Mouse (Mus musculus) adipocyte (in vitro differentiated cells): Measurements from ENCODE around the gene Endog.
A peak's percentile ranks its signal among the peaks of the same experiment; 100 is the strongest.
"Not testable (repeated sequence)": the region's sequence is repeated elsewhere in the genome, so short reads cannot be mapped to it uniquely, and the experiment has no call there.

Experiments
- DNase-seq: peaks from one replicate; pipeline ENCODE4 v3.0.0-alpha.2; 2016; ENCODE audit warnings: low spot score

The Endog gene

DNA sequence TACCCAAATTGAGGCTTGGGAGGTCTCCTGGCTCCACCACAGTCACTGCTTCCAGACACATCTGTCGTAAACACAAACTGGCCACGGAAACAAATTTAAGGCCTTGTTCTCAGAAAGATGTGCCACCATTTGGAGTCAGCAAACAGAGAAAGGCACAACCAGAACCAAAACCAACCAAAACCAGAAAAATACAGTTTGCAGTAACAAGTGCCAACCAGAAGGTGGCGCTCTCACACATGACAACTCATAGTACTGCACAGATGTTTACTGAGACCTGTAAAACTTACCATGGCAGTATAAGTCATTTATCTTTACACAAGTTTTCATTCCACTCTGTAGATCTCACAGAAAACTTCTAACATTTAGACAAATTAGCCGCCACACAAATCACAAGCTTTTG is 4.6 kb upstream of the Endog start:
- peak; percentile 27 for DNase-seq

DNA sequence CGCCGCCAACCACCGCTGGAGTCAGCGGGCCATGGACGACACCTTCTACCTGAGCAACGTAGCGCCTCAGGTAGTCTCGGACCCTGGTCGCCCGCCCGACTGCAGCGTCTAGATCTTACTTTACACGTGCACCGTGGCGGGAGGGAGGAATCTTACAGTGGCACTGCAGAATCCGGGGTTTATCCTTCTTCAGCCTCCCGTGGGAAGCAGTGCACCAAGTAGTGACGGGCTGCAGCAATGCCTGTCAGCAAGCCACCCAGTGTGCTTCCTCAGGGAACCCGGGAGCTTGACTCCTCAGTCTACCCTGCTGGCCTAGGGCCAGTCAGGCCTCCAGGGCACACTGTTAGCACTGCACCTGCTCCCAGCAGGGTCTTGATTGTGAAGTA is 697 bp downstream of the Endog start:
- DNase-seq = no peak

DNA sequence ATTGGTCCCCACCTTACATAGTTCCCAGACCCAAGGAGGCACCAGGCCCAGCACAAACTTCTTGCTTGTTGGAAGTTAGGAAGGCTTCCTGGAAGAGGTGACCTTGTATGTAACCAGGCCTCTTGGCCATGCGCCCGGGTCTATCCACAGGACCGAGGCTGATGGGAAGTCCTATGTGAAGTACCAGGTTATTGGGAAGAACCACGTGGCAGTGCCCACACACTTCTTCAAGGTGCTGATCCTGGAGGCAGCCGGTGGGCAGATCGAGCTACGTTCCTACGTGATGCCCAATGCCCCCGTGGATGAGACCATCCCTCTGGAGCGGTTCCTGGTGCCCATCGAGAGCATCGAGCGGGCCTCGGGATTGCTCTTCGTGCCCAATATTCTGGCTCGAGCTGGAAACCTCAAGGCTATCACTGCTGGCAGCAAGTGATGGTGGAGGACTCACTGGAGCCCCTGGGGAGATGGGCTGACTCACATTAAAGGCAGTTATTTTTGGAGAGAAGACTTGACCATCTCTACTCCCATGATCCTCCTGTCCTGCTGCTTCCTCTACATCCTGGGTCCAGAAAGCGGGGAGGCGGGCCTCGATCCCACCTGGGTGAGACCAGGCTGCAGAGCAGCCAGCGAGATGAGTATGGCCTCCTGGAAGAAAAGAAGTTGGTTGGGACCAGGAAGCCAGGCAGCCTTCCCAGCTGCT is 2.4 kb downstream of the Endog start:
- no peak for DNase-seq

DNA sequence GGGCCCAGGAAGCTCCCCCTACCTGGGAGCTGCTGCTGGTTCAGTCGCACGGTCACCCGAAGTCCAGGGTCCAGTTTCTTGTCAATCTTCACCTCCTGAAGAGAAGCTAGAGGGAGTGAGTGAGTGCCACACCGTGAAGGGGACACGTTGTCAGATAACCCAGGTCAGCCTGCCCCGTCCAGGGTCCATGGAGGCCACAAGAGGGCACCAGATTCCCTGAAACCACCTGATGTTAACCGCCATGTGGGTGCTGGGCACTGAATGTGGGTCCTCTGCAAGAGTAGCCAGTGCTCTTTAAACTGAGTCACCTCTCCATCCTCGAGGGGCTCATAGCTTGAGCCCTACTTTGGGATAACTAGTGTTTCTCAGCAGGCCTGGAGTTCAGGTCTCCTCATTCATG is 4.6 kb downstream of the Endog start:
- DNase-seq = no peak

DNA sequence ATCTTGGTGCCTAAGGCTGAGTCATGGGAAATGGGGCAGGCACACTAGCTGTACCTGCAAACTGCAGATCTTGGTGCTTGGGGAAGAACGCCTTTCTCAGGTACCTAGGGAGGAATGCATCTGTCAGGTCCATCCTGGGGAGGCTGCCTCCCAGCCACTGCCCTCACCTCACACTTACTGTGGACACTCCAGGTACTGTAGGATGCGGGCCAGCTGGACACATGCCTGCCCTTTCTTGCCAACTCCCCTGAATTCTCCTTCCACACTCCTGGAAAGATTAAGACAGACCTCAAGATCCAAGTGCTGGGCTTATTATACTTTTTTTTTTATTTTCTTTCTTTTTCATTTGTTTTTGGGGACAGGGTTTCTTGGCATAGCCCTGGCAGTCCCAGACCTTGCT is 5.3 kb downstream of the Endog start:
- DNase-seq = no peak

DNA sequence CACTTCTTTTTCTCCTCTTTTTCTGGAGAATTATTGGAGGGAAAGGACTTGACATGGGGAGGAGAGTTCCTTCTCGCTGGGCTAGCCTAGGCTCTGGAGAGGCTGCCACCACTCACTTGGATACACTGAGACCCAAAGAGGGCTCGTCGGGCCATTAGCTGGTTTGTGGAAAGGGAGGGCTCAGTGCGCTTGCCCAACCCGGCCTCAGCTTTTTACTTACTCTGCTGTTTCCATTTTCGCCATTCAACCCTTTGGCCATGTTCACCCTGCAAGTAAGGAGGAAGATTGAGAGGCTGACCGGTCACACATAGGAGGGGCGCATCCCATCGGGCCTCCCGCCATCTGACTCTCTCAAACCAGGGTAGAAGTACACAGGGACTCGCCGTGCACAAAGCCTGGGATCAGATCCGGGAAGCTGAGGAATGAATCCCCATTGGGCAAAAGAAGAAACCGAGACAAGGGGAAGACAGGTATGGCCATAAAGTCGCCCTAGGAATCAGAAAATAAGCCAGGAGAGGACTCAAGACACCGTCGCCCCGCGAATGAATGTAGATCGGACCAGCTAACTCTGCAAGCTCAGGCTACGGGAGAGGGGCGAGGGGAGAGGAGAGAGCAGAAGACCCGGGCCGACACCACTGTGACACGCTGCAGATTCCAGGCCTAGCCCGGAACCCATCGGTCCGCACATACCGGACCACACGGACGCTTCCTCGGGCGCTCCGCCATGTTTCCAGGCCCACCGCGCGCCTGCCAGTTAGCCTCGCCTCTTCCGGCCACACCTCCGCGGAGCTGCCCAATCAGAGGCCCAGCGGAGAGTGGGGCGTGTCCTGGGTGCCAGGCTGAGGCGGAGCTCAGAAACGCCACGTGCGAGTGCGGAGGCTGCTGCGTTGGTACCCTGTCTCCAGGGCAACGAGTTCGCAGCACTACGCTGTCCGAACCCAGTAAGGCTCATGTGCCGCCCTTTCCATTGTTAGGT is 6.7 kb downstream of the Endog start, which contains the start of gene Spout1:
Spout1 (minus strand) TSS at position 760 of the 976 bp plus-strand sequence.
- DNase-seq = peak; percentile 94

DNA sequence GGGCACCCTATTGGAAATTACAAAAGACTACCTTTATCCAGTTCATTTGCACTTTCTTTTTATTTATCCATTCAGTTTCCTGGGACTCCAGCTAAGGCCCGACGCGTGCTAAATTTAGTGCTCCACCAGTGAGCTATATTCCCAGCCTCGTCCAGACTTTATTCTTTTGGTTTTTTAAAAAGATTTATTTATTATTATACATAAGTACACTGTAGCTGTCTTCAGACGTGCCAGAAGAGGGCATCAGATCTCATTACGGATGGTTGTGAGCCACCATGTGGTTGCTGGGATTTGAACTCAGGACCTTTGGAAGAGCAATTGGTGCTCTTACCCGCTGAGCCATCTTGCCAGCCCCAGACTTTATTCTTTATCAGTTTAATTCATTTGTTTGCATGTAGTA is 7.4 kb downstream of the Endog start:
- not testable (repeated sequence) for DNase-seq

DNA sequence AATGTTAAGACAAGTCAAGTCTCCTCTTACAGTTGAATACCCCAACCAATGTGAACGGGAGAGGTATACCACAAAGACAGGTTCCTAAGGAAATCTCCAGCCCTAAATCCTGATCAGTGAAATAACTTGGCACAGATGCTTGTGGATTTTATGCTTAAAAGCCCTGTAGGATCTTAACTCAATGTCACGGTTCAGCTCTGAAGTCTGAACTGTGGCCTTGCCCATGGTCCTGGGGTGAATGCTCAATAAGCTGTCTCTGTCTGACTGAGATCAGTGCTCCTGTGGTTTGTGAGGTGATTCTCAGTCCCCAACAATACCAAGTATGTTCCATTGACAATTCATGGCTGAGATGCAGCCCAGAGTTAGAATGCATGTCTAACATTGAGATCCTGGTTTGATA is 11.1 kb downstream of the Endog start:
- DNase-seq = no peak

DNA sequence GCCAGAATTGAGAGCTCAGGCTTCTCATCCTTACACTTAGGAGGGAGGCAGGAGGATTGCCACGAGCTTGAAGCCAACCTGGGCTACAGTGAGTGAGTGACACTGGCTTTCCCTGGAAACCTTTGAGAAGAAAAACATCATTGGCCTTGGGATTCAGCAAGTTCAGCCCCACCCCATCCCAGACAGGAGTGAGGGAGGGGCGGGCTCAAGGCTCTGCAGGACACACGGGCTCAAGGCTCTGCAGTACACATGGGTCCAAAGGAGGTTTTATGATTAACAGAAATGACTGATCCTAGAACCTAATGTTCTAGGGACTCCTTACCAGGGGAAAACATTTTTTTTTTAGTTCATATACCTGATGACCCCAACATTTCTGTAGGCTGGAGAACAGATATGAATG is 12.4 kb downstream of the Endog start:
- no peak for DNase-seq

DNA sequence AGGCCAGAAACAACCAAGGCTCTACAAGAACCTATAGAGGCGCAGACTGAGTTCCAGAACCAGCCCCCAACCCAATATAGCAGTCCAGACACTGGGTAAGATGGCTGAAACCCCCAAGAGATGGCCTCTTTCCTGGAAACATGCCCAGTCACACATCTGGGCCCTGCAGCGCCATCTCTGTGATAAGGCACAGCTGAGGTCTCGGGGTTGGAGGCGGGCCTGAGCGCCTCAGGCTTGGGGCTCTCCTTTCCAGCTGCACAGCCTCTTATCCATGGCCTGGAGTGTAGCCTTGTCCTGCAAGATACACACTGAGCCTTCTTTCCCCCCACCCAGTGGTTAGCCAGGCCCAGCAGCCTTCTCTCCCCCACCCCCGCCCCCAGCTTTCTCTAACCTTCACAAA is 14.0 kb downstream of the Endog start:
- DNase-seq = no peak

DNA sequence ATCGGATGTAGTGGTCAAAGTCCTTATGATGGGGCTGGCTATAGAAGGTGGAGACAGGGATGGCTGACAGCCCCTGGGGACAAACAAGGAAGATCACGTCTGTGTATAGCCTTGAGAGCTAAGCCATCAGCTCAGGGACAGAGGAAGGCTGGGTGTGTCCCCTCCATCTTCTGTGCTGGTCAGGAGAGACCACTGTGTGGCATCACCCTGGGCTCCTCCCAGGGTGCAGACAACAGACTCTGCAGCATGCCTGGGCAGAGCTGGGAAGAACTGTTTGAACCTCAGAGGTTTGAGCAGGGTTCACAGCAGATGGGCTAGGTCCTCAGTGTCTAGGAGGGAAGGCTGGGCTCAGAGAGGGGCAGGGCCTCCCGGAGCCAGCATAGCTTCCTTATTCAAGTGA is 14.4 kb downstream of the Endog start:
- DNase-seq = no peak

DNA sequence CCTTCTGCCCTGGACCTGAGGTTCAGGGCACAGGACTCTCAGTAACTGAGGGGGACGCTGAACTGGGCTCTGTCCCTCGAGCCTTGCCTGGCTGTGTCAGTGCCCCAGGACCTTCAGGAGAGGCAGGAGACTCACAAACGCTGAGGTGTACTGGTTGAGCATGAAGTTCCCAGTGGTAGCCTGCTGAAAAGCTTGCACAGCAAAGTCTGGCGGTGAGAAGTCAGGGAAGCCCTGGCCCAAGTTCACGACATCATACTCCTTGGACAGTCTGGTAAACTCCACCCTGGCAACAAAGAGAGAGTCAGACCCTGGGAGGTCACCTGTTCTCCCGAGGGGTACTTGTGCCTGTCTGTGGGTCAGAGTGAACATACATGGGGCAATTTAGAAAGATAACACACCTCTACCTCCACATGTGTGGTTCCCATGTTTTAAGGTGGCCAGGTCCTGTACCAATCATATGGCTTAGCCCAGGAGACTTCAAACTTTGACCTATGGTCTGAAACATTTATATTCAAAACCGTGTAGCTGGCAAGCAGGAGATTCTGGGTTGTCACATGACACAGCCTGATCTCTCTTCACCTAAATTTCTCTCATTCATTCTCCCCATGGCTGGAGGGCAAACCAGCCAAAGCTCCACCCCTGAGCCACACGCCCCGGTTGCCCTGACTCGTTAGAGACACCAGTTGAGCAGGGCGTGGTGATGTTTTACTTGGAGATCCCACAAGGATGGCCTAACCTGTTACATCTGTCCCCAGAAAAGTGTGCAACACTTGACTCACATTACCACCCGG is 20.7 kb downstream of the Endog start:
- peak; percentile 17 for DNase-seq

DNA sequence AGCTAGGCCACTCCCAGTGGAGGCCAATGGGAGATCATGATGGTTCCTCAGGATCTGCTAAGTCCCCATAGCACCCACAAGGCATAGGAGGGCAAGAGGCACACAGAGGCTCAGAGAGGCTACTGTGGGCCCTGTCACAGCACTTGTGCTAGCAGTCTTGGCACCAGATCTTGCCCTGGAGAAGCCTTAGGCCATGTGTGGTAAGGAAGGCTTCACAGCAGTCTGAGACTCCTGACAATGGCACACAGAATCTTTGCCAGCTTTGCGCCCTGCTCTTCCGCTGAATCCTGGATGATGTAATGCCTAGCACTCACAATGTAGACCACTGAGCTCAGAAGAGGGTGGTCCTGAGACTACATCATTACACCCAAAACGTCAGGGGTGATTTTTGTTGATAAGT is 23.4 kb downstream of the Endog start:
- peak; percentile 68 for DNase-seq

DNA sequence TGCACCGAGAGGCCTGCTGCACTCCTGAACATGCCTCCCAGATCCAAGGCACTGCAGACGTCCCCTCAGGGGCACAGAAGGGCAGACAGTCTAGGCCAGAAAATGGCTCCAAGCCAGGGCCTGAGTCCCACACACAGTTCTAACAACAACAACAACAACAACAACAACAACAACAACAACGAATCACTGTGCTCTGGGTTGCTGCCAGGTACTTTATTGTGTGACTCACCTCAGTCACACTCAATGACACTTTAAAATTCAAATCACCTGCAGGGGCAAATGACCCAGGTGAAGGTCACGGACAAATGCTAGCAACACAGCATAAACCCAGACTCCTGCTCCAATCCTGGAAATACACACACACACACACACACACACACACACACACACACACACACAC is 26.7 kb downstream of the Endog start:
- DNase-seq = no peak

DNA sequence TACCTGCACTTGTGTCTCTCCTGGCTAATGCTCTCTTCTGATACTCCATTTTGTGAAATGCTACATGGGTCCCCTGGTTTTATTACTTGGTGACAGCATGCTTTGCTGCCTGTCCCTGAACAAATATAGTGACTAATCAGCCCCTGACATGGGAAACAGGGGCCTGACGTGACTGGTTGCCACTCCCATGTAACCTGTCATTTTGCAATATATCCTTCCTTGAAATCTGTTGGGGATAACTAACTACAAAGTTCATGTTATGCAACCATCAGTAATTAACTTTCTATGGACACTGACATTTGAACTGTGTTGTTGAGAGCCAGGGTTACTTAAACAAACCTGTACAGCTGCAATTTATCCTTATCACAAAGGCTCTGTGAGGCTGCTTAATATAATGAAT is 28.7 kb downstream of the Endog start:
- DNase-seq = peak; percentile 12

DNA sequence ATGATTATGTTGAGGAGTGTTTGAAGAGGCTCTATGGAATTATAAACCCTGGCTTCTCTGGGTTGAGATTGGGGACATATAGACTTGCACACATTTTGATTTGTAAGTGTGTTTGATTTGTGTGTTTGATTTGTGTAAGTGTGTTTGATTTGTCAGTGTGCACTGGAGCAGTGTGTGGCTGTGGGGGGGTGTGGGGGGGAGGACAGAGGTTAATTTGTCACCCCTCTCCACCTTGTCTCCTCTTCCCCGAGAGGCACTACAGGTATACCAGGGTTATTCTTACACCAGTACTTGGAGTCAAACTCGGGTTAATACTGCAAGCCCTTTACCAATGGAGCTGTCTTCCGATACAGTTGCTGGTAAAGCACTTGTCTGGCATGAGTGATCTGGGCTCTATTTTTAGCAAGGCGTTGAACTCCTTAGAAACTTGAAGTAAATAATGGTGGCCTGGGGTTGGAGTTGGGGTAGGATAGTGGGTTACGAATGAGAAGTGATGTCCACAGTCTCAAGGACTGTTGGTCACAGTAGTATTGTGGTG is 29.2 kb downstream of the Endog start:
- DNase-seq = no peak

DNA sequence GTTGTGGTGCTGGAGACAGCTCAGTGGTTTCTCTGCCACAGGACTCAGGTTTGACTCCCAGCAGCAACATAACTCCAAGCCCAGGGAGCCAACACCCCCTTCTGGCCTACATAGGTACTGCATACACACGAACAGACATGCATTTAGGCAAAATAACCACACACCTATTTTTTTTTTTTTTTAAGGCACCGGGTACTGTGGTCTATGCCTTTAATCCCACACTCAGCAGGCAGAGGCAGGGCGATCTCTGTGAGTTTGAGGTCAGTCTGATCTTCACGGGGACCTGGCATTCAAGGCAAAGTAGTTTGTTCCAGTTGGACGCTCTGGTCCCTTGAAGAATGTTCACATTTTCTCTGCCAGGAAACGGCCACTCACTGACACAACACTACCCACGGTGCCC is 32.1 kb downstream of the Endog start:
- DNase-seq = peak; percentile 32

DNA sequence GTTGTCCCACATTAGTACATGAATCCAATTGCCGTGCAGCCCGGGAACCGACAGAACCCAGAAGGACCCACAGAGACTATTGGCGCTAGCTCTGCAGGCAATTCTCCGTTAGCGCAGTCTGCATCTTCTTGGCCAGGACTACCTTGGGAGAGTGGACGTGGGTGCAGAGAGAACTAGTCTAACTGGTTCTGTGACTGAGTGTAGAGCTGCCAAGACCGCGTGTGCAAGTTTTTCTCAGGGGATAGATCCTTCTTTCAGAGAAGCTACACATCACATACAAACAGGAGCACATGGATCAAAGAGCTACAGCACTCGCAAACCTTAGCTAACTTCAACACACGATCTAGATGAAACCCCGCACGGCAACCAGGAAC is 33.9 kb downstream of the Endog start:
- DNase-seq = no peak

DNA sequence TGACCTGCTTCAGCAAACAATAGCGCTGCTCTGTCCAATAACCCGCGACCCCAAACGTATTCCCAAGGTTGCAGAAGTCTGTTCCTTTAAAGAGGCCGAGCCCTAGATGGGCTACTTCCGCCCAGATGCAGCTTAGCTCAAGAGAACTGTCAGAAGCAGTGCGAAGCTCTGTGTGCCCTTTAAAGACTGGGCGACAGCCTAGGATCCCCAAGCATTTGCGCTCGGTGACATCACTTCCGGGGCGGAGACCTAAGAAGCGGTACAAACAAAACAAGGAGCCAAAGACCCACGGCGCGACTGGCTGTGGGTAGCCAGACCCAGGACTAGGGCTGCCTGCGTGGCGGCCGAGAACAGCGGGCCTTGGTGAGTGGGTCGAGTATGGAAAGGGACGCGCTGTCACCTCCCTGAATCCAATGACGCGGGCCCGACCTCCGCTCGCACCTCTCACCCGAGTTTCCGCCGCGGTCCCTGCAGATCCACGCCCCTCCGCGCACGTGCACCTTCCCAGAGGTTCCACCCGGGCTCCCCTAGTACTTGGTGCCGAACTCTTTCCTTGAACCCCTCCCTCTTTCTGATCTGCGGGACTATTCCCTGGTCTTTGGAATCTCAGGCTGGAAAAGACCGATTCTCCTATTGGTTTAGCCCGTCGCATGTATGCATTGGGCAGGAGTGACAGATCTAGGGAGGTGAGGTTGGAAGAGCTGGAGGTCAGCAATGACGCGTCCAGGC is 34.5 kb downstream of the Endog start, which contains the start of gene Kyat1:
Kyat1 (minus strand) TSS at position 219 of the 729 bp plus-strand sequence.
- peak; percentile 95 for DNase-seq

DNA sequence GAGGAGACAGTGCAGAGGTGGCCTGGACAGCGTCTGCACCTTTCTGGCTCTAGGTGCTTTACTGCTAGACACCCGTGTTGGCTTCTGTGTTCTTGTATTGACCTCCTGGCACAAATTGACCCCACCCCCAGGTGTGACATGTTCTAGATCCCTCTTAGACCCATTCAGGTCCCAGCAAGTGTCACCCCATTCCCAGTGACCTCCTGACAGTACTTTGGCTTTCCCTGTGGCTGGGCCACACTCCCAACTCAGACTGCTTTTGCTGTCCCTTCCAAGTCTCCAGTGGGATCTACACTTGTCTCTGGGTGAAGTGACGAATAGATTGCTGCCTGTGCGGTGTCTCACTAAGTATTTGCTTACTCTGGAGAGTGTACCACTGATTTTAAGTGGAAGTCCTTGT is 36.1 kb downstream of the Endog start:
- DNase-seq = no peak

DNA sequence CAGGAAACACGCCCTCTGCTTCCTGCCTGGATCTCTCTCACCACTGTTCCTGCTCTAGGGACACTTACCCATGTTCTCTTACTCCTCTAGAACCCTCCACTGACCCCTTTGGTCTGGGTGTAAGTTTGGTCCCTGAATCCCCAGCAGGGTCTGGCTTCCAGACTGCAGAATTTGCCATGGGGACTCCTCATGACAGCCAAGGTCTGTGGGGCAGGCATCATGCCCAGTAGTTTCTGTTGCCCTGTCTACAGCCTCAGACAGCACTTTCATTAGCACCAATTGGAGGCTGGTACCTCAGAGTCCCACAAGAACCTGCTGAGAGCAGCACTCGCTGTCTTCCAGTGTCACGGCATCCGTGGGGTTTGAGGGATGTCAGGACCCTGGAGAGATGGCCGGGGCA is 36.6 kb downstream of the Endog start:
- peak; percentile 11 for DNase-seq
